ENCODE assay signal across 4 mouse cellular contexts in genomic region chr10:120293381-120293780, GRCm38 (mm10).
DNase-seq lines count a peak whose midpoint lies in the region; TF ChIP-seq lines count a peak whose summit lies in the region.
"Not testable (repeated sequence)": the region's sequence is repeated elsewhere in the genome, so short reads cannot be mapped to it uniquely, and the experiment has no call there.

No protein-coding gene starts in this region.

- WGBS in heart, embryonic 10.5 days, result 92% methylated on average over 13 of the region's 13 CpGs

- H3K9ac ChIP-seq in ES-E14 (ENCODE audit: insufficient read depth, low read depth, low read length, poor library complexity, severe bottlenecking), result not testable (repeated sequence)

- not testable (repeated sequence) for H3K4me1 ChIP-seq in ES-E14 (ENCODE audit: control insufficient read depth in 2 of 2, insufficient read depth in 2 of 2, low read length in 2 of 2, poor library complexity in 1 of 2)
- peaks cover 17% of the 10 kb centered on the region; the same call in 1 of the 2 replicates for H3K4me1 ChIP-seq in heart, embryonic 10.5 days

- not testable (repeated sequence) for DNase-seq in ES-E14 (ENCODE audit: low read depth, low spot score)
- DNase-seq in heart, adult 11 months, result peak; percentile 58
- DNase-seq in heart, embryonic 10.5 days (ENCODE audit: low spot score), result peak; percentile 58
- peak; percentile 17 for DNase-seq in testis, postnatal 10 days (ENCODE audit: low spot score)

- H3K27me3 ChIP-seq in heart, embryonic 10.5 days (ENCODE audit: insufficient read depth, poor library complexity, severe bottlenecking), result not testable (repeated sequence)

- not testable (repeated sequence) for H3K9me3 ChIP-seq in ES-E14 (ENCODE audit: control insufficient read depth, insufficient read depth, low read depth, low read length); heart, embryonic 10.5 days

- H3K4me3 ChIP-seq in ES-E14 (ENCODE audit: insufficient read depth in 1 of 2, low read depth in 1 of 2, low read length in 2 of 2, poor library complexity in 1 of 2, severe bottlenecking in 1 of 2); heart, embryonic 10.5 days: not testable (repeated sequence)

- H3K36me3 ChIP-seq in ES-E14 (ENCODE audit: control insufficient read depth, insufficient read depth, low read length, poor library complexity, severe bottlenecking); heart, embryonic 10.5 days: not testable (repeated sequence)

- H3K27ac ChIP-seq in ES-E14 (ENCODE audit: insufficient read depth, low read depth, low read length, poor library complexity, severe bottlenecking); heart, embryonic 10.5 days: not testable (repeated sequence)

- in situ Hi-C loops in ES-E14 (cut with MboI; ENCODE audit: low sequenced_read_pairs in 2 of 2, unreplicated experiment in 2 of 2), result not testable (repeated sequence)

TF ChIP-seq in ES-E14, 5 proteins besides CTCF, POLR2A, EP300 and RAD21:
- TF ChIP-seq ZNF384 (IDR thresholded peaks at IDR 0.05; ENCODE audit: low read depth, low read length), result peak; percentile 61; the same call in 1 of the 2 replicates
TF ChIP-seq in ES-E14: peak in this region for 1; not testable (repeated sequence) for 4.
